Comparison of ENCODE assay signal across 10 mouse cellular contexts in genomic region chr11:60697561-60697960, GRCm38 (mm10). TPM values are rescaled to one million over a fixed set of nuclear protein-coding genes. Genes with fewer than 3 reads are reported as not detected.
DNase-seq lines count a peak whose midpoint lies in the region; ATAC-seq and TF ChIP-seq lines count a peak whose summit lies in the region.
"Had no signal": no experiment of that assay in that cellular context is flagged by ENCODE, and none has a peak within 500 bp of the region (broad histone marks: within the 10 kb centered on the region; RNA-seq: fewer than 3 reads in every experiment).

No protein-coding gene starts in this region.

- no peak overlapping the region for H3K27ac ChIP-seq in lung, embryonic 14.5 days (ENCODE audit: low read depth)
- no peak overlapping the region for H3K27ac ChIP-seq in kidney, embryonic 14.5 days (ENCODE audit: low read depth, low read length)

- WGBS in lung, embryonic 14.5 days: 66% methylated on average over 2 of the region's 2 CpGs
- WGBS in kidney, embryonic 14.5 days: 75% methylated on average over 2 of the region's 2 CpGs

- H3K9me3 ChIP-seq in lung, embryonic 14.5 days (ENCODE audit: low read depth, low read length): no peaks in the 10 kb centered on the region
- no peaks in the 10 kb centered on the region for H3K9me3 ChIP-seq in kidney, embryonic 14.5 days (ENCODE audit: control insufficient read depth, low read length)
- H3K9me3 ChIP-seq: limb, embryonic 15.5 days had no signal

- DNase-seq in gastrocnemius, adult 18-20 months (ENCODE audit: low spot score): peak; percentile 8
- no peak for DNase-seq in gastrocnemius, postnatal 10 days
- peak; percentile 79 for DNase-seq in lung, embryonic 14.5 days
- DNase-seq in lung, postnatal 4 days: no peak
- DNase-seq in c-Kit-positive CD71-positive TER-119-positive erythroid progenitor cells, embryonic 14.5 days (ENCODE audit: low spot score): peak; percentile 32
- peak; percentile 61 for DNase-seq in retina, postnatal 1 day
- no peak for DNase-seq in adrenal gland, postnatal 10 days
- DNase-seq: right cerebral cortex, postnatal 14 days had no signal

- H3K27me3 ChIP-seq in lung, embryonic 14.5 days (ENCODE audit: insufficient read depth, low read length): no peaks in the 10 kb centered on the region
- H3K27me3 ChIP-seq in kidney, embryonic 14.5 days (ENCODE audit: control insufficient read depth, insufficient read depth, low read length): no peaks in the 10 kb centered on the region
- H3K27me3 ChIP-seq: limb, embryonic 15.5 days had no signal

- peak; percentile 55 for TF ChIP-seq CTCF in lung, embryonic 14.5 days (IDR thresholded peaks at IDR 0.05; ENCODE audit: low read depth)

- no peak overlapping the region for H3K4me3 ChIP-seq in lung, embryonic 14.5 days (ENCODE audit: low read depth, low read length)
- H3K4me3 ChIP-seq in kidney, embryonic 14.5 days (ENCODE audit: low read length): no peak overlapping the region
- H3K4me3 ChIP-seq: limb, embryonic 15.5 days had no signal

- H3K9ac ChIP-seq in lung, embryonic 14.5 days: no peak overlapping the region
- H3K9ac ChIP-seq in kidney, embryonic 14.5 days (ENCODE audit: low read depth, low read length): no peak overlapping the region
- H3K9ac ChIP-seq: limb, embryonic 15.5 days had no signal

- peaks cover 5% of the 10 kb centered on the region; the same call in 1 of the 2 replicates for H3K4me1 ChIP-seq in lung, embryonic 14.5 days (ENCODE audit: insufficient read depth)
- H3K4me1 ChIP-seq in kidney, embryonic 14.5 days (ENCODE audit: control insufficient read depth, insufficient read depth, low read length): peaks cover 20% of the 10 kb centered on the region

- ATAC-seq in lung, embryonic 14.5 days (ENCODE audit: insufficient read depth): no peak
- ATAC-seq in kidney, embryonic 14.5 days (ENCODE audit: low FRiP score, low TSS enrichment): no peak

- H3K36me3 ChIP-seq in lung, embryonic 14.5 days (ENCODE audit: insufficient read depth): no peaks in the 10 kb centered on the region
- H3K36me3 ChIP-seq in kidney, embryonic 14.5 days (ENCODE audit: control insufficient read depth, insufficient read depth, low read length): 0 out of 2 replicates have a peak, but pooled peaks cover 2% of the 10 kb centered on the region

- no peak overlapping the region for H3K4me2 ChIP-seq in lung, embryonic 14.5 days
- no peak overlapping the region for H3K4me2 ChIP-seq in kidney, embryonic 14.5 days (replicated peaks; ENCODE audit: low read depth, low read length)
- H3K4me2 ChIP-seq: limb, embryonic 15.5 days had no signal

RNA-seq across cellular contexts. Expression of gene Llgl1, which starts 2.0 kb away (rescaled TPM):
- 1 to 10 TPM; 8.9 to 9.2 TPM for total RNA-seq in gastrocnemius, adult 18-20 months (2021)
- total RNA-seq in gastrocnemius, postnatal 10 days (2021): 10 to 100 TPM; 15.7 to 20.3 TPM
- polyA plus RNA-seq in lung, embryonic 14.5 days (2014; fragmentation: Nextera tagmentation; extraction: Ambion mirVana): 64.6 and 69.6 TPM in 2 replicates
- total RNA-seq in adrenal gland, postnatal 10 days (2021): 10 to 100 TPM; 23.0 to 30.4 TPM
- polyA plus RNA-seq in kidney, embryonic 14.5 days (2014; fragmentation: Nextera tagmentation; extraction: Ambion mirVana): 40.8 and 69.0 TPM in 2 replicates

RNA-seq across cellular contexts. Expression of gene Flii, which starts 29.5 kb away (rescaled TPM):
- 100 to 1,000 TPM; 108 to 113 TPM for total RNA-seq in gastrocnemius, adult 18-20 months (2021)
- total RNA-seq in gastrocnemius, postnatal 10 days (2021): 10 to 100 TPM; 88.9 to 89.0 TPM
- polyA plus RNA-seq in lung, embryonic 14.5 days (2014; fragmentation: Nextera tagmentation; extraction: Ambion mirVana): 86.2 and 88.6 TPM in 2 replicates
- total RNA-seq in adrenal gland, postnatal 10 days (2021): 100 to 1,000 TPM; 105 to 118 TPM
- 46.8 and 71.9 TPM in 2 replicates for polyA plus RNA-seq in kidney, embryonic 14.5 days (2014; fragmentation: Nextera tagmentation; extraction: Ambion mirVana)

RNA-seq across cellular contexts. Expression of gene Mief2, which starts 30.6 kb away (rescaled TPM):
- total RNA-seq in gastrocnemius, adult 18-20 months (2021): 10 to 100 TPM; 75.2 to 94.4 TPM
- total RNA-seq in gastrocnemius, postnatal 10 days (2021): 10 to 100 TPM; 79.9 to 81.7 TPM
- polyA plus RNA-seq in lung, embryonic 14.5 days (2014; fragmentation: Nextera tagmentation; extraction: Ambion mirVana): 12.9 and 15.3 TPM in 2 replicates
- total RNA-seq in adrenal gland, postnatal 10 days (2021): 10 to 100 TPM; 31.8 to 43.9 TPM
- 9.8 and 17.0 TPM in 2 replicates for polyA plus RNA-seq in kidney, embryonic 14.5 days (2014; fragmentation: Nextera tagmentation; extraction: Ambion mirVana)

Comparison
In these comparisons a context has a peak if more than half of its experiments do, and no peak if none do; other contexts are left out.
1. DNase-seq: peak in gastrocnemius, adult 18-20 months (single experiment), lung, embryonic 14.5 days (single experiment), c-Kit-positive CD71-positive TER-119-positive erythroid progenitor cells, embryonic 14.5 days (single experiment) and retina, postnatal 1 day (single experiment); none in gastrocnemius, postnatal 10 days (single experiment), lung, postnatal 4 days (0 of 2) and adrenal gland, postnatal 10 days (single experiment).